Mouse (Mus musculus) large intestine, adult 2 months (tissue): ENCODE results near the gene Tspan1. TPM values are rescaled to one million over a fixed set of nuclear protein-coding genes. Genes with fewer than 3 reads are reported as not detected.

Experiments used
- DNase-seq: peaks from one replicate; pipeline ENCODE4 v3.0.0-alpha.2; 2012; ENCODE audit warnings: low read depth, low spot score
- WGBS: fragments of 180-500 bp; shearing (Covaris S2); methylation state at CpG from one replicate; pipeline ENCODE4 v1.1.7; 2018; 5-methylcytosine and 5-hydroxymethylcytosine counted together
- polyA plus RNA-seq: library from polyadenylated mRNA; depleted of rRNA; stranded (reverse); fragments of >200 nt; gene quantifications from 2 replicates; pipeline ENCODE4 v1.2.3, GENCODE M21; 2012; rRNA removed

Gene Tspan1
- polyA plus RNA-seq = 109 and 298 TPM in 2 replicates

DNA sequence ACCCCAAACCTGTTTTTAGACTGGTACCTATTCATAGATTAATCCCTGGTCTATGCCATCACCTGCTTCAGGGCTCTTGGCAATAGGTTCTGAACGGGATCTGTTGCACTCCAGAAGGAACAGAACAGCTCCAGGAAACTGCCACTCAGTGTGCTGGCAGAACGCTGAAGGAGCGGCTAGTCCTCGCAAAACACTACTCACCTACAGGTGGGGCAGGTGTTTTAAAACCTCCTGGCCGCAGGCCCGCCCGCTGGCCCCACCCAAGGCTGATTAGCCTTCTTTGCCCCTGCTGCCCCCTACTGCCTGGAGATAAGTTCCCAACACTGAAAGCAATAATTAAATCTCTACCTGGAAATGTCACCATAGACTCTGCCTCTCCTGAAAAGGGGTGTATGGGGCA, at the start of gene Tspan1:
Gene Tspan1, minus strand, starts transcription at position 198 of the 400 bp plus-strand sequence.
- WGBS = 10% methylated on average over 7 of the region's 7 CpGs
- no peak for DNase-seq

DNA sequence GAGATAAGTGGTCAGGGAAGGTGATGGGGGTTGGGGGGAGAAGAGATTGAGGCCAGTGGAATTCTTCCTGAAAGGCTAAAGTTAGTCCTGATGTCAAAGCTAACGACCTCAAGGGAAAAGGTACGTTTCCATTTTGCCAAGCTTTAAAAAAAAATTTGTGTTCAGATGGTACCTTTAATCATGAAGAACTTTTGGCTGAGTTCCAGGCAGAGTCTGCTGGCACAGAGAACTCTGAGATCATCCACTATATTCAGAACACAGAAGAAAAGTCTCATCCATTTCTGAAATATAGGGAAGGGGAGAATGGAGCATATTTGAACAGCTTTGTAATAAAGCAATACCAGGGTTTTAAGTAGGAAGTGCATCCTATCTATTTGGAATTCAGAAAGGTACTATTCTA, 49.6 kb upstream of the Tspan1 start:
- DNase-seq = no peak
- WGBS = 35% methylated on average over 2 of the region's 2 CpGs

DNA sequence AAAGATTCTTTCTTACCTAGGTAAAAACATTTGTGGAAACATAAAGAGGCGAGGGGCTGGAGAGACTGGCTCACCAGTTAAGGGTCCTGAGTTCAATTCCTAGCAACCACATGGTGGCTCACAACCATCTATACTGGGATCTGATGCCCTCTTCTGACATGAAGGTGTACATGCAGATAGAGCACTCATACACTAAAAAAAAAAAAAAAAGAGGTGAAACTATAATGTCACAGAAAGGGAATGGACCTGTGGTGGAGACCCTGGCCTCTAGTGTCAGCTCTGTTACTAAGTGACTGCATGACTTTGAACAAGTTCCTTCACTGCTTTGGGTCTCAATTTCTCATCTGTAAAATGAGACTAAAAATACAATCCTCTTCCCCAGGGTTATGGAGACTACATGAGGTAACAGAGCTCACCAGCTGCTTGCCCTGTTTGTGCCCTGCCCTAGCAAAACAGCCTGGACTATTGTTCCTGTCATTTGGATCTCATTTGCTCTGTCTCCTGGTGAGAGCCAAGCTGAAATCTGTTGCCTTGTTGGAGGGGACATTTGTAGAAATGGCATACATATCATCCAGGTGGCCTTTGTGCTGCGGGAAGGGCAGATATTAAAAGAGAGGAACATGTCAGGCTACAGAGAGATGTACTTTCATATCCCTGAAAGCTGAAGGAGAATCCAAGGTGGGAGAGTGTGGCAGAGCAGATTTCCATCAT, 48.6 kb upstream of the Tspan1 start:
- 96% methylated on average over 2 of the region's 2 CpGs for WGBS
- no peak for DNase-seq

GRCm38 (mm10) chr4:116208891-116209290, 41.5 kb upstream of the Tspan1 start:
- no peak for DNase-seq

GRCm38 (mm10) chr4:116206531-116206930, 39.1 kb upstream of the Tspan1 start:
- DNase-seq = no peak
- 24% methylated on average over 4 of the region's 4 CpGs for WGBS

More at GRCm38 (mm10) chr4:116208891-116209290, 41.5 kb upstream of the Tspan1 start:
- 73% methylated on average over 1 of the region's 1 CpGs for WGBS

DNA sequence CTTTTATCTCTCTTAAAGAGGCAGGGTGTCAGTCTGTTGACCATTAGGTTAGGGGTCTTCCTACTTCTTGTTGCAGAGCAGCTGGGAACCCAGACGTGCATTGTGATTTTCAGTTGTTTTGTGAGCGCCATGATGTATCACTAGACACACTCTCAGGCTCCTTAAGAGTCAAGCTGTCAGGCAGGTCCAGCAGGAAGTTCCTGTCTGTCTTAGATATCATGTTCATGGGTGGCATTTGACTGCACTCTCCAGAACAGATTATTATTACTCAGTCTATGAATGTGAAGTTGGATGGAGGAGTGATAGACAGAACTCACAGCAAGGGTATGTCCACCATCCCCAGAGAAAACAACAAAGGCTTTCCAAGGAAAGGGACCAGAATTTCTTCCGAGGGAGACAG, 37.0 kb upstream of the Tspan1 start:
- DNase-seq = no peak
- 70% methylated on average over 3 of the region's 3 CpGs for WGBS

- no peak for DNase-seq
- WGBS = 82% methylated on average over 2 of the region's 2 CpGs
These were observed 31.0 kb upstream of the Tspan1 start for GRCm38 (mm10) chr4:116198422-116198821.

DNA sequence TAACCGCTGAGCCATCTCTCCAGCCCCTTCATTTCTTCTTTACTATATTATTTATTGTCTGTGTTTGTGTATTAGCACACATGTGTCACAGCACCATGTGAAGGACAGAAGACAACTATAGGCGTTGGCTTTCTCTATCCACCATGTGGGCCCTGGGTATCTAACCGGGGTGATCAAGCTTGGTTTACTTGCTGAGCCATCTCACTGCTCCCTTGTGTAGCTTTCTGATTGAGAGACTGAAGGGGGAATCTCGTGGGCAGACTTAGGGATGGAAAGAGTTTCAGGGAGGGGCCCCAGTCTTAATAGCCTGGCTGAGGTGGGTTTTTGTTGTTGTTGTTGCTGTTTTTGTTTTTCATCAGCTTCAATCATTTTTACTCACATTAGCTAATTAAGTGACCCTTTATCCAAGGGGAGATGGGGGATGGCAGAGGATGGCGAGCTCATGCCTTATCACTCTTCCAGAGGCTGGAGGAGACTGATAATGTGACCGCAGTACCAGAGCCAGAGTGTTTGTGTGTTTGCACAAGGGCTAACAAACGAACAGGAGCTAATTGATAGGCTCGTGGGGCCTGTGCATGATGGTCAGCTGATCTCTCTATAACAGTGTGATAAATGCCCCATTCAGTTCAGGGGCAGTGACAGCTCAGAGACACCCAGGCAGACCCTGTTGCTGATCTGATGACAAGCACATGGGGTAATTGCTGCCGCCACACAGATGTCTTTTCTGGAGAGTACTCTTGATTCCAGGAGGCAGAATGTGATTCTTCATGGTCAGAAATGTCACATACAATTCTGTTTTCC, 26.4 kb upstream of the Tspan1 start:
- DNase-seq = no peak
- WGBS = 71% methylated on average over 9 of the region's 9 CpGs

DNA sequence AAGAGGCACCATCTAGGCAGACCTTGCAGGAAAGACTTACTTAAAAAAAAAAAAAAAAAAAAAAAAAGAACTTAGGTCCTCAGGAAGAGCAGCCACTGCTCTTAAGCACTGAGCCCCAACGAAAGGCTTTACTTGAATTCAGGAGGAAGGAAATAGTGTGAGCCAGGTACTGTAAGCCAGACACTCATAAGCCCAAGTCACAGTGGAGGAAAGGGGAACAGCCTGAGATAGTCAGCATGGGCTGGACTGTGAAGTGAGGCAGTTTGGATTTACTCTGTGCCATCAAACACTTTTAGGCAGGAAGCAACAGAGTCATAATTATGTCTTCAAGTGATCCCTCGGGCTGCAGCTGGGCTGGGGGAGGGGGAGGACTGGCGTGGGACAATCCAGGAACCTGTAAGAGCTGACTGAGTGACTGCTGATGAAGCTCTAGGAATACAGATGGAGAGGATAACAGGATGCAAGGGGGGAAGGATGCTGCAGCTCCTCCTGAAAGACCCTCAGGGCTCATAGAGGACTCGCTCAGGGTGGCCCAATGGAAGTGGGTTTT, 25.0 kb upstream of the Tspan1 start:
- WGBS = 35% methylated on average over 4 of the region's 4 CpGs
- no peak for DNase-seq

DNA sequence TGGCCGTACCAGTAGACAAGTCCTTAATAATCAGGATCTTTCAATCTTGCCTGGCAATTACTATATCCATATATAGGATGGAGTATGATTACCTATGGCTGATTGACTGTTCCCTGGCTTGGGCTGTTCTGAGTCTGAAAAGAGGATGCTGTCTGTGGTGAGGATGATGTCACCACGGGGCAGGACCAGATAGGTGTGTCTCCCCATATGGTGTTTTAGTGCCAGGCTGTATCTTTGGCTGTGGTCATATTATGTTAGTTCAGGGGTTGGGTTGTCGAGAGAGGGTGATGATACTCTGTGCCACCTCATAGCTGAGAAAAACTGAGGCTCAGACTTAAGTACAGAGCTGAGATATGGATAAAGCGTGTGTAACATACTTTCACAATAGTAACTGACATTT, 17.7 kb upstream of the Tspan1 start:
- DNase-seq = no peak
- 53% methylated on average over 4 of the region's 4 CpGs for WGBS

DNA sequence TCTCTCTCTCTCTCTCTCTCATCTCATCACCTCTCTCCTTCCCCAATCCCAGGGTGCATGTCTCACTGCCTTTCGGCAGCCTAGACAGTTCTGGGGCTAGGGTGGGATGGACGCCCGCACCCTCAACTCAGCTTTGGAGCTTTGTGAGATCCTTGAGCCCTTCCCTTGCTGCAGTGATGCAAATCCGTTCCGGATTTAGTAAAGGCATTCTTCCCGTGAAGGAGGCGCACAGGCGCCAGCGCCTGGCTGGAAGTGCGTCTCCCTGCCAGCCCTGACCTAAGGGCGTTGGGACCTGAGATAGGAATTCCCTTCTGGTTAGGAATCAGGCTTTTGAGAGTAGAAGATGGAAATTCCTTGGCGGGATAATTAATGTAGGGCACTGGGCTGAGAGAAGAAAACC, 15.3 kb upstream of the Tspan1 start:
- no peak for DNase-seq

GRCm38 (mm10) chr4:116182079-116182478, 14.7 kb upstream of the Tspan1 start:
- 81% methylated on average over 3 of the region's 3 CpGs for WGBS
- DNase-seq = no peak

More for the DNA sequence above, 15.3 kb upstream of the Tspan1 start:
- WGBS = 70% methylated on average over 12 of the region's 12 CpGs

GRCm38 (mm10) chr4:116177140-116177539, 9.7 kb upstream of the Tspan1 start:
- 17% methylated on average over 5 of the region's 5 CpGs for WGBS
- DNase-seq = no peak

- DNase-seq = no peak
These were observed 9.2 kb upstream of the Tspan1 start for GRCm38 (mm10) chr4:116176543-116176988.

GRCm38 (mm10) chr4:116175711-116176542, 8.5 kb upstream of the Tspan1 start:
- WGBS = 32% methylated on average over 7 of the region's 7 CpGs
- DNase-seq = no peak

More at GRCm38 (mm10) chr4:116176543-116176988, 9.2 kb upstream of the Tspan1 start:
- WGBS = 12% methylated on average over 10 of the region's 10 CpGs

GRCm38 (mm10) chr4:116175136-116175535, 7.7 kb upstream of the Tspan1 start:
- DNase-seq = no peak

GRCm38 (mm10) chr4:116174466-116175116, 7.2 kb upstream of the Tspan1 start:
- DNase-seq = no peak
- WGBS = 19% methylated on average over 6 of the region's 6 CpGs

DNA sequence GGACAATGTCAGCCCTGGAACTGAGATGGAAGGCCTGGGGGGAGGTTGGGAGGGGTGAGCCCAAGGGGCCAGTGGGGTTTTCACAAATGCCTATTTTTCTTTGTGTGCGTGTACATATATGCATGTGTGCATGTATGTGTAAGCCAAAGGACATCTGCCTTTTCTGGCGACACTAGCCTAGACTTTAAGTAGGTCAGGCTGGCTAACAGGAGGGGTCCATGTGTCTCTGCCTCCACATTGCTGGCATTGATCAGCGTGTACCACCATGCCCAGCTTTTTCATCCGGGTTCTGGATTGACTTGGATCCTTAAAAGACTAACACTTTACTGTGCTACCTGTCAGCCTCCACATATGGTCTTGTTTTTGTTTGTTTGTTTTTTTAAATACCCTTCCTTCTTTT, 6.4 kb upstream of the Tspan1 start:
- WGBS = 95% methylated on average over 4 of the region's 4 CpGs

DNA sequence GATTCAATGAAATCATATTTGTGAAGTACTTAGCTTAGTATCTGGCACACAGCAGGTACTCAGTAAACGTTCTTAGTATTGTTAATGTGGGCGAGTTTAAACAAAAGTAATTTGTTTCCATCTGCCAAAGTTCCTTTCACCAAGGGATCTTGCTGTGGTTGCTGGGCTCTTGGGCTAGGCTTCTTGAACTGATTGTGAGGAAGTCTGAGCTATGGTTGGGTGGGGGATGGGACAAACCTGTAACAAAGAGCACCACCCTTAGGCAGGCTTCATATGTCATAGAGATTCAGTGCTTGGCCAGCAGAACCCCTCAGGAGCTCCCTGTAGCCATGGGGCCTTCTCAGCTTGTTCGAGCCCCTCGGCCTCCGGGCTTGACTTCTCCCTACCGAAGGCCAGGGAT, 5.7 kb upstream of the Tspan1 start, which contains the start of the genes 1700042G07Rik and Gm49337:
Gene 1700042G07Rik, plus strand, starts transcription at position 301 of the 400 bp plus-strand sequence.
Gene Gm49337, plus strand, starts transcription at position 313 of the 400 bp plus-strand sequence.
- WGBS = 83% methylated on average over 6 of the region's 6 CpGs
- DNase-seq = no peak

More for the DNA sequence above, 6.4 kb upstream of the Tspan1 start:
- DNase-seq = no peak
